Mouse (Mus musculus): ENCODE measurements at regions not wholly inside any gene's neighbourhood (a gene's known extent, or its start where the extent isn't known, plus 50 kb on each side); places are given as distances from the start of the nearest gene placed in this dataset.
A peak's percentile ranks its signal among the peaks of the same experiment; 100 is the strongest.

DNA sequence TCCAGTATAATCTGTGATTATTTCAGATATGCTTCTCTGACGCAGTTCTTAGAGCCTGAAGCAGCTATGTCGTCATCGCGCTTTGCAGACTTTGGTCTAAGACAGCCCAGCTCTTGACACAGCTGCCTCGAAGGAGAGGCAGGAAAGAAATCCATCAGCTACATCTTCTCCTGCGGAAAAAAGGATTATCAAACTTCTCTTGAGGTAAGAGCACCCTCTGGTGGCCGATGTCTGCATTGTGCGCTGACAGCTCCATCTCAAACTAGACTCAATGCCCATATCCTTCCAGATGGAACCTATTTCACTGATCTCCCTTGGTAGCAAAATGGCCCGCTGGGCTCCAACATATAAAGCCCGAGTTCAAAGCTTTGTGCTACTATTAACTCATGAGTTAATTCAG lies 96.8 kb upstream of the Cop1 start:
- 10% methylated on average over 10 of the region's 10 CpGs for WGBS
- ATAC-seq, result no peak
- no peak overlapping the region for H3K4me3 ChIP-seq (ENCODE audit: low read depth, low read length)
- TF ChIP-seq CTCF (IDR thresholded peaks at IDR 0.05; ENCODE audit: low read depth), result peak; percentile 89
- no peak overlapping the region for H3K27ac ChIP-seq (ENCODE audit: low read depth, low read length)
- no peaks in the 10 kb centered on the region for H3K4me1 ChIP-seq (replicated peaks; ENCODE audit: control insufficient read depth, insufficient read depth, low read length)
- no peaks in the 10 kb centered on the region for H3K36me3 ChIP-seq (ENCODE audit: control insufficient read depth, insufficient read depth)
- no peaks in the 10 kb centered on the region for H3K9me3 ChIP-seq (ENCODE audit: control insufficient read depth)
- H3K27me3 ChIP-seq (replicated peaks; ENCODE audit: control insufficient read depth, insufficient read depth, low read length), result no peaks in the 10 kb centered on the region
- H3K4me2 ChIP-seq (replicated peaks; ENCODE audit: low read depth), result peak overlapping the region; percentile 22; the same call in 1 of the 2 replicates
- H3K9ac ChIP-seq (ENCODE audit: low read depth, low read length), result no peak overlapping the region

DNA sequence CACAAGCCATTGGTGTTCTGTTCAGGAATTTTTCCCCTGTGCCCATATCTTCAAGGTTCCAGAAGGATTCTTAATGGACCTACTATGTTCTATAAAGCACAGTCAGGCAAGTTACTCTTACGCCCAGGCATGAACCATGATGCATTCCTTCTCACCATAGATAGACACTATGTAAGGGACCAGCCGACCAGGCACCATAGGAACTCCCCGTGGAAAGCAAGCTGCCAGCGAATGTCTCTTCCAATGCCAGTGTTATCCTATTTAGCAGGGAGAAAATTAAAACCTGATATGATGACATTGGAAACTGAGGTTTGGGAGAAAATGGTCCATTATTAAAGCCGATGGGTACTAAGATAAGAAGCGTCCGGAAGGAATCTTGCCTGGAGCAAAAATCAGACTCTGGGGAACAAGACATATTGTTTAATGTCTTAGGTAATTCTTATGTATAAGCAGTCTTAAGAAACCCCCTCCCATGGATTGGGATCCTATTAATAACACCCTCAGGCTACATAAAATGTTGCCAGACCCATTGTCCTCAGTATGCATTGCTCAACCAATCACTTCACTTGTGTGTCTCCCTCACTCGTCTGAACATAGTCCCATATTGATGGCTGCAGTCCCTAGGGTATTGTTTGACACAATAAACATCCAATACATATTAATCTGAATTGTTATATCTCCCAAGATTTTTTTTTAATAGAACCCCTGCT lies 84.2 kb upstream of the Cop1 start:
- Histone ChIP-seq H3K9ac (ENCODE audit: low read depth, low read length) (no peak overlapping the region), H3K4me1 (replicated peaks; ENCODE audit: control insufficient read depth, insufficient read depth, low read length) (no peaks in the 10 kb centered on the region), H3K4me2 (replicated peaks; ENCODE audit: low read depth) (no peak overlapping the region), H3K4me3 (ENCODE audit: low read depth, low read length) (no peak overlapping the region), H3K27ac (ENCODE audit: low read depth, low read length) (no peak overlapping the region), H3K9me3 (ENCODE audit: control insufficient read depth) (no peaks in the 10 kb centered on the region), H3K27me3 (replicated peaks; ENCODE audit: control insufficient read depth, insufficient read depth, low read length) (no peaks in the 10 kb centered on the region), H3K36me3 (ENCODE audit: control insufficient read depth, insufficient read depth) (no peaks in the 10 kb centered on the region)
- ATAC-seq, result no peak
- TF ChIP-seq CTCF (IDR thresholded peaks at IDR 0.05; ENCODE audit: low read depth), result no peak
- 90% methylated on average over 8 of the region's 8 CpGs for WGBS

- 68% methylated on average over 9 of the region's 9 CpGs for WGBS
- no peaks in the 10 kb centered on the region for H3K9me3 ChIP-seq (ENCODE audit: control insufficient read depth)
- H3K27ac ChIP-seq (ENCODE audit: low read depth, low read length), result no peak overlapping the region
- no peak overlapping the region for H3K9ac ChIP-seq (ENCODE audit: low read depth, low read length)
- no peaks in the 10 kb centered on the region for H3K4me1 ChIP-seq (replicated peaks; ENCODE audit: control insufficient read depth, insufficient read depth, low read length)
- H3K4me2 ChIP-seq (replicated peaks; ENCODE audit: low read depth), result no peak overlapping the region
- no peak for ATAC-seq
- H3K4me3 ChIP-seq (ENCODE audit: low read depth, low read length), result no peak overlapping the region
- TF ChIP-seq CTCF (IDR thresholded peaks at IDR 0.05; ENCODE audit: low read depth), result no peak
- no peaks in the 10 kb centered on the region for H3K36me3 ChIP-seq (ENCODE audit: control insufficient read depth, insufficient read depth)
- no peaks in the 10 kb centered on the region for H3K27me3 ChIP-seq (replicated peaks; ENCODE audit: control insufficient read depth, insufficient read depth, low read length)
Observed at GRCm38 (mm10) chr1:159148498-159149187, 83.5 kb upstream of the Cop1 start.

DNA sequence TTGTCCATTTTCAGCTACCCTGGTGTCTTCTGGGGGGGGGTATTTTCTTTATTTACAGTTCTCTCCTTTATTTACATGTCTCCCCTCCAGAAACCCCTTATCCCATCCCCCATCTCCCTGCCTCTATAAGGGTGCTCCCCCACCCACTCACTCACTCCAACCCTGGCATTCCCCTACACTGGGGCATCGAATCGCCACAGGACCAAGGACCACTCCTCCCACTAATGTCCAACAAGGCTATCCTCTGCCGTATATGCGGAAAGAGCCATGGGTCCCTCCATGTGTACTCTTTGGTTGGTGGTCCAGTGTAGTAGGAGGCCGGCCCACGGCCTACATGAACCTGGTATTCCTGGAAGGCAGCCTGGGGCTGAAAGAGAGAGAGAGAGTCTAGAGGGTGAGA lies 82.9 kb upstream of the Cop1 start:
- Histone ChIP-seq H3K9ac (ENCODE audit: low read depth, low read length) (no peak overlapping the region), H3K27me3 (replicated peaks; ENCODE audit: control insufficient read depth, insufficient read depth, low read length) (no peaks in the 10 kb centered on the region), H3K36me3 (ENCODE audit: control insufficient read depth, insufficient read depth) (no peaks in the 10 kb centered on the region), H3K4me3 (ENCODE audit: low read depth, low read length) (no peak overlapping the region), H3K4me2 (replicated peaks; ENCODE audit: low read depth) (no peak overlapping the region), H3K27ac (ENCODE audit: low read depth, low read length) (no peak overlapping the region), H3K4me1 (replicated peaks; ENCODE audit: control insufficient read depth, insufficient read depth, low read length) (no peaks in the 10 kb centered on the region), H3K9me3 (ENCODE audit: control insufficient read depth) (no peaks in the 10 kb centered on the region)
- WGBS, result 90% methylated on average over 6 of the region's 6 CpGs
- TF ChIP-seq CTCF (IDR thresholded peaks at IDR 0.05; ENCODE audit: low read depth), result no peak
- ATAC-seq, result no peak

DNA sequence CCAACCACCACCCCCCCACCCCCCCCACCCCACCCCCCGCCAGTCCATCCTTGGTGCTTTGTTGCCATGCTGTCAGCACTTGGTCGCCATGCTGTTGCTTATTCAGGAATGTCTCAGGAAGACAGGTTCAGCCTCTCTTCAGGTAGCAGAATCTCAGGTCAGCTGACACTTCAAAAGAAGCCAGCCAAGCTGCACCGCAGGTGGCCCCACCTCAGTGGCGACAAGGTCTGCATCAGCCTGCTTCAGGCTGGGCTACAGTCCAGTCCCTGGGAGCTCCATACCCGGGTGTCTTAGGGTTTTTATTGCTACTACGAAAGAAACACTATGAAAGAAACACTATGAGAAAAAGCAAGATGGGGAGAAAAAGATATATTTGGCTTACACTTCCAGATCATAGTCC lies 82.4 kb upstream of the Cop1 start:
- H3K9ac ChIP-seq (ENCODE audit: low read depth, low read length), result no peak overlapping the region
- ATAC-seq, result no peak
- no peak overlapping the region for H3K27ac ChIP-seq (ENCODE audit: low read depth, low read length)
- no peaks in the 10 kb centered on the region for H3K27me3 ChIP-seq (replicated peaks; ENCODE audit: control insufficient read depth, insufficient read depth, low read length)
- no peaks in the 10 kb centered on the region for H3K9me3 ChIP-seq (ENCODE audit: control insufficient read depth)
- no peak overlapping the region for H3K4me2 ChIP-seq (replicated peaks; ENCODE audit: low read depth)
- TF ChIP-seq CTCF (IDR thresholded peaks at IDR 0.05; ENCODE audit: low read depth), result no peak
- H3K4me1 ChIP-seq (replicated peaks; ENCODE audit: control insufficient read depth, insufficient read depth, low read length), result no peaks in the 10 kb centered on the region
- H3K4me3 ChIP-seq (ENCODE audit: low read depth, low read length), result no peak overlapping the region
- 50% methylated on average over 6 of the region's 6 CpGs for WGBS
- H3K36me3 ChIP-seq (ENCODE audit: control insufficient read depth, insufficient read depth), result no peaks in the 10 kb centered on the region

GRCm38 (mm10) chr1:159150351-159150750 lies 81.8 kb upstream of the Cop1 start:
- Histone ChIP-seq H3K9ac (ENCODE audit: low read depth, low read length) (no peak overlapping the region), H3K27me3 (replicated peaks; ENCODE audit: control insufficient read depth, insufficient read depth, low read length) (no peaks in the 10 kb centered on the region), H3K36me3 (ENCODE audit: control insufficient read depth, insufficient read depth) (no peaks in the 10 kb centered on the region), H3K9me3 (ENCODE audit: control insufficient read depth) (no peaks in the 10 kb centered on the region), H3K27ac (ENCODE audit: low read depth, low read length) (no peak overlapping the region), H3K4me2 (replicated peaks; ENCODE audit: low read depth) (no peak overlapping the region), H3K4me1 (replicated peaks; ENCODE audit: control insufficient read depth, insufficient read depth, low read length) (no peaks in the 10 kb centered on the region), H3K4me3 (ENCODE audit: low read depth, low read length) (no peak overlapping the region)
- ATAC-seq, result no peak
- 55% methylated on average over 5 of the region's 5 CpGs for WGBS
- no peak for TF ChIP-seq CTCF (IDR thresholded peaks at IDR 0.05; ENCODE audit: low read depth)

All from intestine, postnatal 0 days (tissue).